Mouse (Mus musculus) hematopoietic stem cell, adult 5-6 weeks (primary cell): ENCODE results near the gene Myof. TPM values are rescaled to one million over a fixed set of nuclear protein-coding genes. Genes with fewer than 3 reads are reported as not detected.

Experiments used
- ATAC-seq, 2 experiments: fragments of 125-278 bp in 1 of 2; replicated peaks in 1 of 2; 2 replicates each; pipeline ENCODE4 v1.8.0; 2016 to 2017; ENCODE audit warnings: inconsistent platforms in 2 of 2, mild to moderate bottlenecking in 2 of 2, moderate number of reproducible peaks in 2 of 2, low read depth in 1 of 2, moderate TSS enrichment in 1 of 2; ENCODE audit not compliant: low FRiP score in 2 of 2, poor library complexity in 2 of 2, severe bottlenecking in 2 of 2, insufficient read depth in 1 of 2, low TSS enrichment in 1 of 2
- total RNA-seq: library from RNA; stranded (forward); fragments of 172-1452, 232-1000 nt; gene quantifications from 2 replicates; pipeline ENCODE4 v1.2.3, GENCODE M21; 2017

Gene Myof
- total RNA-seq, 1 experiment from 2014 or later: 36.2 TPM

DNA sequence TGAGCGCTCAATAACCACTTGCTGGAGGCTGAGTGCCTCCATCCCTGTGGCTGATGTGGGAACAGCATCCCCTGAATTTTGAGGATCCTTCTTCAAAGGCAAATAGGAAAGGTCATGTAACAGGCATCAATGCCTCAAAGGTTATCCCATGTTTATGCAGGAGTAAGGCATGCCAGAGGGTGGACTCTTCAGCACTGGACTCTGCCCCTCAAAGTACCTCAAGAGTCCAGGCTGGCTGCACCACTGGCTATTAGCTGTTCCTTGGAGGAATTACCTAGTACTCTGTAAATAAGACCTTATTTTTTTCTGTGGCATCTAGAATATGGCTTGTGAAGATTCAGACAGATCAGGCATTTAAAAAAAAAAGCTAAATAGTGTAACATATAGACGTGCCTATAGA, 111.2 kb downstream of the Myof start:
- ATAC-seq: no peak

DNA sequence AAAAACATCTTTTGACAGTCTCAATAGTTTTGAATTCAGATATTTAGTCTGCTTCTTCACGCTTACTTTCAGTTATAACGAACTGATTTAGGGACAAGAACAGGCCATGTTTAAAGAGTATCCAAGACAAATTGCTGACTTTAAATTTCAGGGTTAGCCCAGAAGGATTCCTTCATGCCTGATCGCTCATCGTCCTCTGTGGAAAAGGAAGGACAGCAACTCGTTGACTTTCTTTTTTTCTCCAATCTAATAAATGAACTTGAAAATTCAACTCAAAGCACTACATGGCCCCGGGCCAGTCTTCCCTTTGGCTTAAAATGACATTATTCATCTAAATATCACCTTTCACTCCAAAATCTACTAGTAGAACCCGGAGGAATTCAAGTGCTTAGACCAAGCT, 115.5 kb downstream of the Myof start:
- no peak for ATAC-seq

GRCm38 (mm10) chr19:37925323-37925722, 118.1 kb downstream of the Myof start:
- ATAC-seq: peak in 1 of 2 experiments; percentile 45; a peak in 1 of 4 replicates

DNA sequence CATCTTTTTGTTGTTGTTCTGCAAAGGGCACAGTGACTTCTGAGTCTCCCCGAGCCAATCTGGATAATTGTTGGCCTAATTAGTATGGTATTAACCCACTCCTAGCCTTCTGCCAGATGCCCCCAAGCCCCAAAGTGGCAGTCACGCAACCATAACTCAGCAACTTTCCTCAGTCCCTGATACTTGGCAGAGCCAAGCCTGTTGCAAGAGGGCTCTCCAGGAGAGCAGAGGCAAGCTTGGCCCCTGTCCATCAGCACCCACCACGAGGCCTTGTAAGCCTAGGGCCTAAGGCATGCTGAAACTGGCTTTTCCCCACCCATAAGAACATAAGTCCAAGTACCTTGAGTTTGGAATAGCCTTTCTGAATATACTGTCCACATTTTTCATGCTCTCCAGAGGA, 119.1 kb downstream of the Myof start:
- ATAC-seq: peak in 1 of 2 experiments; percentile 7; a peak in 1 of 4 replicates

DNA sequence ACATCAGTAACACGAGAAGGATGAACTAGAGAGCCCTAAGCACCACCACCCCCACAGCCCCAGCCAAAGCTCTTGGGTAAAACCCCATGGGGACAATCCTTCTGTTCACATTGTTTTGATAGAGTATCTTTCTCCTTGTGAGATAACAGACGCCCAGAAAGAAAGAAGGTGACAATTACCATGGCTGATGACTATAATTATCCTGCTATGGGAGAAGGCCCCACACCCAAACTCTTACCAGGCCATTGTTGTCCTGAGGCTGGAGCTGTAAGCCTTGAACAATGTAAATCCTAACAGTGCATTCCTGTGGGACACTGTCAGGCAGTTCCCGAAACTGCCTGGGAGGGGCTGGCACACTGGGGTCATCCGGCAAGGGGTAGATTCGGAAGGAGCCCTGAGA, 122.3 kb downstream of the Myof start:
- ATAC-seq: no peak

GRCm38 (mm10) chr19:37918515-37918932, 124.9 kb downstream of the Myof start:
- ATAC-seq: no peak

DNA sequence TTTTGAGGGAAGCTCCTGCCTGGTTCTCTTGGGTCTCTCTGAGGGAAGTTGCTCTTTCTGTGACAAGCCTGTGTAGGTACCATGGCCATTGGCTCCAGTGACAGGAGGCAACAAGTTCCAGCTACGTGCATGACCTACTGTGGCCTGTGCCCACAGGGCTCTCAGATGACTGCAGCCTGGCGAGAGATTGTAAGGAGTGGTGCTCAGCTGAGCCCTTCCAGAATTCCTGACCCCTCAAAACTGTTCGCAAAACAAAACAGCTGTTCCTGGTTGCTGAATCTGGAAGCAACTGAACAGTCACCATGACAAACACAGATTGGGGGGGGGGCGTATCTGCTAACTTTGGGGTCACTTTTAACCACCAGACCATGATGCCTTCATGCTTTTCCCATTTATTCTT, 129.1 kb downstream of the Myof start:
- ATAC-seq: no peak

DNA sequence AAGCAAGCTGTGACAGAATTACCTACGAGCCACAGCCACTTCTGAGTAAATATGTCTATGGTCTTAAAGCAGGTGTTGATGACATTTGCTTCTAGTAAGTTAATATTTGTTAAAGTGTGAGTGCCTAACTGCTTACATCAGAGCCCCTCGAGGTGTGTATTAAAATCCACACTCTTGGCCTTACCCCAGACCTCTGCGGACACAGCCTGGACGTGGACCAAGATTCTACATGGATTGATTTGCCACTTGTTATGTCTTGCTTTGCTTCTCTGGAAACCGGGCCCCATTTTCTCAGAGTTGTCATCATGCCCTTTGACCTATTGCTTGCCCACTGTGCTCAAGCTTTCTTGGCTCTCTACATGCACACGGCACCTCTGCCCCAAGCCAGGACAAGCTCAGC, 130.9 kb downstream of the Myof start:
- no peak for ATAC-seq

- no peak for ATAC-seq
Measured at GRCm38 (mm10) chr19:37909830-37910261, 133.5 kb downstream of the Myof start.

DNA sequence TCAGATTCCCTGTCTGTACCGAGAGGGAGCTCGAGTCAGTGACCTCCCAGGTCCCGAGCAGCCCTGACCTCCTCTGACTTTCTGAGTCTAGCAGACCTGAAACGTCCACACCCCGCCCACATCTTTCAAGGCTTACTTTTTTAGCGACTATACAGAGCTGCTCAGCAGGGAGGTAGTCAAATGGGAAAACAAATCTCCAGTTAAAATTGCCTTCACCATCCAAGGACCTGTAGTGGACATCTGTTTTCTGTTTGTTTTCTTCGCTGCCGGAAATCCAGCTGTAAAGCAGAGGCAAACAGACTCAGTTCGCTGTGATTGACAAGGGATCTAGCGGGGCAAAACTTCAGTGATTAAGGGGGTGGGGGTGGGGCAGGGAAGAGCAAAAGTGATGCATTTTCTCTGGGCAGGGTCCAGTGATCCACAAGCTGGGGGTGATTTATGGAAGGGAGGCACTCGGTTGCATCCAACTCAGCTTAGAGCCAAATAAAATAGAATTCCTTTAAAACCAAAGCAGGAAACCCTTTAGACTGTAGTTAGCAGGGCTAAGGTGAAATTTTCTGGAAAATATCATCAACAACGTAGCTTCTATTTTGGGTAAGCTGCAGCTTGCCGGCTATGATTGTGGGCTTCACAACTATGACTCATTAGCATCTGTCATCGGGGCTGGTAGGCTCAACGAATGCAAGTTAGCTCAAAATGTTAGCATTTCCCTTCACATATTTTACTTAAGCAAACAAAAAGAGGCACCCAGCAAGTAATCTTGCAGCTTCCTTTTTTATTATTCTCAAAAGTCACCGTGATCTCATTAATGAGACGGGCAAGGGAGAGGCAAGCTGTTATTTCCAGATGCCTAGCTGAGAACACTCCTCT, 135.7 kb downstream of the Myof start:
- no peak for ATAC-seq

DNA sequence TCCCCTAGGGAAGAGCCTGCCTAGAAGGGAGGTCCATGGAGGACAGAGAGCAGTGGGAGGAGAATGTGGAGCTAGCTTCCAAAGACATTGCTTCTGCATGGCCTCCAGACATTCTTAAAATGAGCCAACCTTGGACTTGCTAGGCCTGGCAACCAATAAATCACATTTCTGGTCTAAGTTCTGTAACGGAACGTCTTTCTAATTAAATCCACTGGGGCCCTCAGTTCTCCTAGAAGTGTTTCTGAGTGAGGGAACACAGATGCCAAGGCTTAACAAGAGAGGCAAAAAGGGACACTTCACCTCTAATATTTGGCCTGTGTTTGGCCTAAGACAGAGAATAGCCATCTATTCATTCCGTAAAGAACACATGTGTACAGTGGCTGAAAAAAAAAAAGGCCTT, 136.5 kb downstream of the Myof start:
- ATAC-seq: no peak

DNA sequence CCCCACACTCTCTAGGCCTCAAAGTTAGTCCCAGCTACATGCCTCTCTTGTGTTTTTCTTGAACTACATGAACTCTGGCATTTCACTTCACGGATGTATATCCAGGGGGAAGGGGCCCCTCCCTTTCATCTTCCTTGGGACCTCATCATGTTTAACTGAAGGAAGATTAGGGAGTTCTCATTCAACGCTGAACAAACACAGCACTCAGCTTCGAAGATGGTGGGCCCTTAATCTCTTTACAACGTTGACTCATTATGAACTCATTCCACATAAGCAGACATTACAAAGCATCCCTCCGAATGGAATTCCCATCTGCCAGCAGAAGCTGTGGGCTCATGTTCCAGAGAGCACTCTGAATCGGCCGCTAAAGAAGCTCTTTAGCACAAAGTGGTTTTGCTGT, 147.3 kb downstream of the Myof start:
- ATAC-seq: no peak

GRCm38 (mm10) chr19:37891006-37891405, 152.4 kb downstream of the Myof start:
- no peak for ATAC-seq

- peak in 1 of 2 experiments; percentile 45; a peak in 2 of 4 replicates for ATAC-seq
Measured at GRCm38 (mm10) chr19:37886355-37887120, 156.8 kb downstream of the Myof start.

DNA sequence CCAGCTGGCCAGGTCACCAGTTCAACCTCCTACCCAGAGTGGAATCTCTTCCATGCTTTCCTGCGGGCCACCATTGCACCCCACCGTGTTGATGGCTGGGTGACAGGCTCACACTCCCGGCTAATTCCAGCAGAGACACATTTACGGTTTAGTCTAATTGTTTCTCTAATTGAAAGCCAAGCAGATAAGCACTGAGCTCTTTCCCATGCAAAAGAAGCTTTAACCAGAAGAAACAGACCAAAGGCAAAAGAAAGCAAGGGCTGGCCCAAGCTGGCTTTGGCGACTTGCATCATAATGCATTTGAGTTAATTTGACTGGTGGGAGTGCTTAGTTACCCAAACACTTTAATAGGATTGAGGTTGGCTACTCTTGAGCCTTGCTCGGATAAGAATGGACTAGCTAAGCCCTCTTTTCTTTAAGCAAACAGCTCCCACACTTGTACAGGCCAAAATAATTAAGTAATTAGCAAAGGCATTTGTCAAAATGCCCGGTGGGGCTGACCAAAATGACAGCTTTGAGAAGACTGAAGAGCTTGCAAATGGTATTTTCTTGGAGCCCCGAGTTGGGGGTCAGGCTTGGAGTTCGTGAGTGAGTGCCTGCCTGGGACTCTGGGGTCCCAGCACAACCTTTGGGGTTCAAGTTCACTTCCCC, 161.8 kb downstream of the Myof start:
- no peak for ATAC-seq

- ATAC-seq: no peak
Measured at GRCm38 (mm10) chr19:37877511-37878167, 165.7 kb downstream of the Myof start.

DNA sequence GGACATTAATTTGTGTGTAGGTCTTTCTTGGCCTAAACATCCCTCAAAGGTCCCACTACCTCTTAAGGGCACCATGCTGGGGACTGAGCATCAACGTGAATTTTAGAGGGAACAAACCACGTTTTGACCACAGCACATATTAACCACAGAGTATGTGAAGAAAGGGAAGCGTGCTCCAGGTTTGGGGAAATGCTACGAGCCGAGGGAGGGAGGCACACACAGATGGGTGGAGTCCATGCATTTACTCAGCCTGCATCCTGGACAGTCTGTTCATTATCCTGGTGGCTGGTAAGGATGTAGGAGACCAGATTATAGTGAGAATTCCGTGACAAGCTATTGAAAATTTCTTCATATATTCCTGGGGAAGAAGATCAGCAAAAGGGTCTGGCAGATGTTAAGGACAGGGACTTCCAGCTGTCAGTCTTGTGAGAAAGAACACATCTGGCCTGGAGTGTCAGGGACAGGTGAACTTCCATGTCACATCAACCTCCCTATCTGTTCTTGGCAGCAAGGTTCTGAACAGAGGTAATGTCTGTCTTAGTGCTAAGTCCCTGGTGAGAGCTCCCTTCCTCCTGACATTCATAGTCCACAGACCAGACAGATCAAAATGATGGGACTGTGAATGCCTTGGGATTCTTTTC, 166.7 kb downstream of the Myof start:
- peak; percentile 32 to 45; a peak in 1 of 4 replicates for ATAC-seq
